ENCODE assay signal across 7 mouse cellular contexts in genomic region chr8:120490354-120491141, GRCm38 (mm10).
DNase-seq lines count a peak whose midpoint lies in the region; ATAC-seq lines count a peak whose summit lies in the region.

No protein-coding gene starts in this region.

- 0 out of 2 replicates have a peak overlapping the region, but pooled peaks have one; percentile 28 for H3K27ac ChIP-seq in embryonic facial prominence, embryonic 15.5 days (replicated peaks)
- no peak overlapping the region; the same call in 1 of the 2 replicates for H3K27ac ChIP-seq in kidney, embryonic 14.5 days (ENCODE audit: low read depth, low read length)
- H3K27ac ChIP-seq in midbrain, embryonic 11.5 days (ENCODE audit: low read depth, low read length), result peak overlapping the region; percentile 44; the same call in 1 of the 2 replicates

- H3K9me3 ChIP-seq in embryonic facial prominence, embryonic 15.5 days (replicated peaks), result no peaks in the 10 kb centered on the region
- H3K9me3 ChIP-seq in kidney, embryonic 14.5 days (ENCODE audit: control insufficient read depth, low read length), result no peaks in the 10 kb centered on the region
- H3K9me3 ChIP-seq in midbrain, embryonic 11.5 days (ENCODE audit: control insufficient read depth, low read length), result no peaks in the 10 kb centered on the region

- H3K9ac ChIP-seq in embryonic facial prominence, embryonic 15.5 days, result no peak overlapping the region
- peak overlapping the region; percentile 88; the same call in 1 of the 2 replicates for H3K9ac ChIP-seq in kidney, embryonic 14.5 days (ENCODE audit: low read depth, low read length)
- H3K9ac ChIP-seq in midbrain, embryonic 11.5 days (ENCODE audit: low read length), result peak overlapping the region; percentile 98

- H3K4me1 ChIP-seq in embryonic facial prominence, embryonic 15.5 days, result peaks cover 96% of the 10 kb centered on the region
- H3K4me1 ChIP-seq in kidney, embryonic 14.5 days (ENCODE audit: control insufficient read depth, insufficient read depth, low read length), result peaks cover 78% of the 10 kb centered on the region
- H3K4me1 ChIP-seq in midbrain, embryonic 11.5 days (ENCODE audit: control insufficient read depth, insufficient read depth, low read length), result peaks cover 74% of the 10 kb centered on the region

- 40% methylated on average over 12 of the region's 12 CpGs for WGBS in embryonic facial prominence, embryonic 15.5 days
- WGBS in kidney, embryonic 14.5 days, result 13% methylated on average over 12 of the region's 12 CpGs
- WGBS in midbrain, embryonic 11.5 days, result 19% methylated on average over 12 of the region's 12 CpGs

- H3K4me3 ChIP-seq in embryonic facial prominence, embryonic 15.5 days (replicated peaks), result peak overlapping the region; percentile 70
- H3K4me3 ChIP-seq in kidney, embryonic 14.5 days (ENCODE audit: low read length), result peak overlapping the region; percentile 85
- H3K4me3 ChIP-seq in midbrain, embryonic 11.5 days (ENCODE audit: low read depth, low read length), result peak overlapping the region; percentile 85

- no peak for ATAC-seq in embryonic facial prominence, embryonic 15.5 days (ENCODE audit: insufficient number of reproducible peaks, low FRiP score, low TSS enrichment, low read depth)
- no peak for ATAC-seq in kidney, embryonic 14.5 days (ENCODE audit: low FRiP score, low TSS enrichment)
- no peak for ATAC-seq in midbrain, embryonic 11.5 days (ENCODE audit: low FRiP score)

- H3K36me3 ChIP-seq in embryonic facial prominence, embryonic 15.5 days, result no peaks in the 10 kb centered on the region
- no peaks in the 10 kb centered on the region for H3K36me3 ChIP-seq in kidney, embryonic 14.5 days (ENCODE audit: control insufficient read depth, insufficient read depth, low read length)
- no peaks in the 10 kb centered on the region for H3K36me3 ChIP-seq in midbrain, embryonic 11.5 days (ENCODE audit: control insufficient read depth, insufficient read depth, low read length)

- peaks cover 7% of the 10 kb centered on the region; the same call in 1 of the 2 replicates for H3K27me3 ChIP-seq in embryonic facial prominence, embryonic 15.5 days
- H3K27me3 ChIP-seq in kidney, embryonic 14.5 days (ENCODE audit: control insufficient read depth, insufficient read depth, low read length), result no peaks in the 10 kb centered on the region; the same call in 1 of the 2 replicates
- H3K27me3 ChIP-seq in midbrain, embryonic 11.5 days (ENCODE audit: control insufficient read depth, insufficient read depth, low read length), result peaks cover 28% of the 10 kb centered on the region

- H3K4me2 ChIP-seq in embryonic facial prominence, embryonic 15.5 days (replicated peaks), result peak overlapping the region; percentile 98
- peak overlapping the region; percentile 95 for H3K4me2 ChIP-seq in kidney, embryonic 14.5 days (replicated peaks; ENCODE audit: low read depth, low read length)
- peak overlapping the region; percentile 96 for H3K4me2 ChIP-seq in midbrain, embryonic 11.5 days

- DNase-seq in spleen, postnatal 36 days (ENCODE audit: low spot score in 2 of 2), result peak; percentile 63 to 70
- DNase-seq in spleen, postnatal 10 days (ENCODE audit: low spot score in 2 of 2), result no peak
- DNase-seq in midbrain, embryonic 11.5 days (ENCODE audit: low spot score, missing footprints), result peak; percentile 84
- DNase-seq in frontal cortex, postnatal 36 days (ENCODE audit: low spot score in 2 of 2), result no peak
- DNase-seq in ovary, postnatal 10 days (ENCODE audit: low spot score), result no peak

Comparison
In these comparisons a context has a peak if more than half of its experiments do, and no peak if none do; other contexts are left out.
1. DNase-seq: peak in spleen, postnatal 36 days (2 of 2) and midbrain, embryonic 11.5 days (single experiment); none in spleen, postnatal 10 days (0 of 2), frontal cortex, postnatal 36 days (0 of 2) and ovary, postnatal 10 days (single experiment).
2. Peak in every context shown above with its lines, with median percentiles within 50 percentile points of each other: H3K4me2 ChIP-seq and H3K4me3 ChIP-seq.